Mouse (Mus musculus): ENCODE data around the gene Pold4.

DNA sequence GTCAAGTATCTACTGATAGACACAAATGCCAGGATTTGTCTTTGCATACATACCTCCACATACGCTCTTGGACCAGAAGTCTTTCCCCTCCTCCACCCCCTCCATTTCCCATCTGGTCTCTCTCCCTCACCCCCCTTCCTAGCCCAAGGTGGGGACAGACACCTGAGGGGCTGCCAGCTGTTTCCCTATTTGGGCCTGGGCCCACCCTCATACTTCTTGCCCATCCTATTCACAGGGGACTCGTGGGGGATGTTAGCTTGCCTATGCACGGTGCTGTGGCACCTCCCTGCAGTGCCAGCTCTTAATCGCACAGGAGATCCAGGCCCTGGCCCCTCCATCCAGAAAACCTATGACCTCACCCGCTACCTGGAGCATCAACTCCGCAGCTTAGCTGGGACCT is 11.8 kb upstream of the Pold4 start:
- no peak for TF ChIP-seq CTCF (IDR thresholded peaks at IDR 0.05; ENCODE audit: low read depth, low read length)
- TF ChIP-seq GATA1 (IDR thresholded peaks at IDR 0.05; ENCODE audit: borderline replicate concordance, low read length), result no peak
- no peak for TF ChIP-seq TAL1 (conservative IDR thresholded peaks at IDR 0.05; ENCODE audit: low read depth, low read length)

Data from G1E (cell line).